In genomic region chr5:124908860-124909259, GRCm38 (mm10) we compare ENCODE assay signal across 7 mouse cellular contexts. TPM values are rescaled to one million over a fixed set of nuclear protein-coding genes. Genes with fewer than 3 reads are reported as not detected.
DNase-seq lines count a peak whose midpoint lies in the region; ATAC-seq and TF ChIP-seq lines count a peak whose summit lies in the region.

No protein-coding gene starts in this region.

- H3K4me1 ChIP-seq in intestine, embryonic 16.5 days (ENCODE audit: control insufficient read depth, insufficient read depth, low read length), result no peaks in the 10 kb centered on the region
- H3K4me1 ChIP-seq in midbrain, embryonic 13.5 days (replicated peaks), result peaks cover 19% of the 10 kb centered on the region
- no peaks in the 10 kb centered on the region for H3K4me1 ChIP-seq in spleen, adult 2 months (ENCODE audit: control insufficient read depth, insufficient read depth, insufficient read length)

- H3K36me3 ChIP-seq in intestine, embryonic 16.5 days (ENCODE audit: control insufficient read depth, insufficient read depth, low read length), result no peaks in the 10 kb centered on the region
- no peaks in the 10 kb centered on the region for H3K36me3 ChIP-seq in midbrain, embryonic 13.5 days
- no peaks in the 10 kb centered on the region for H3K36me3 ChIP-seq in spleen, adult 2 months (ENCODE audit: control insufficient read depth, insufficient read depth, low read length)

- 22% methylated on average over 5 of the region's 5 CpGs for WGBS in intestine, embryonic 16.5 days
- 18% methylated on average over 5 of the region's 5 CpGs for WGBS in midbrain, embryonic 13.5 days
- WGBS in spleen, adult 2 months, result 28% methylated on average over 5 of the region's 5 CpGs

- no peak overlapping the region for H3K27ac ChIP-seq in intestine, embryonic 16.5 days (ENCODE audit: low read length)
- no peak overlapping the region for H3K27ac ChIP-seq in midbrain, embryonic 13.5 days
- no peak overlapping the region for H3K27ac ChIP-seq in spleen, adult 2 months (ENCODE audit: insufficient read depth, low read length)

- no peaks in the 10 kb centered on the region for H3K27me3 ChIP-seq in intestine, embryonic 16.5 days (replicated peaks; ENCODE audit: control insufficient read depth, insufficient read depth, low read length)
- H3K27me3 ChIP-seq in midbrain, embryonic 13.5 days, result no peaks in the 10 kb centered on the region
- no peaks in the 10 kb centered on the region for H3K27me3 ChIP-seq in spleen, adult 2 months (ENCODE audit: control insufficient read depth, insufficient read depth, low read length)

- DNase-seq in adrenal gland, adult 2 months, result peak; percentile 89
- peak; percentile 92 for DNase-seq in embryo, embryonic 10 days (ENCODE audit: low spot score)
- DNase-seq in gastrocnemius, postnatal 25 days, result peak; percentile 66
- DNase-seq in left cerebral cortex, postnatal 14 days (ENCODE audit: low spot score in 2 of 2), result peak; percentile 88 to 91
- peak in 1 of 2 experiments; percentile 63 for DNase-seq in spleen, adult 2 months (ENCODE audit: low read depth in 1 of 2, low spot score in 2 of 2)

- H3K4me2 ChIP-seq in intestine, embryonic 16.5 days (ENCODE audit: low read depth, low read length), result no peak overlapping the region
- H3K4me2 ChIP-seq in midbrain, embryonic 13.5 days (replicated peaks), result no peak overlapping the region

- TF ChIP-seq CTCF in spleen, adult 2 months (IDR thresholded peaks at IDR 0.05; ENCODE audit: extremely low read depth, insufficient read depth, insufficient read length, insufficient replicate concordance), result peak; percentile 64; the same call in 1 of the 2 replicates

- no peak overlapping the region for H3K9ac ChIP-seq in intestine, embryonic 16.5 days (ENCODE audit: low read depth, low read length)
- no peak overlapping the region for H3K9ac ChIP-seq in midbrain, embryonic 13.5 days (replicated peaks)

- H3K9me3 ChIP-seq in intestine, embryonic 16.5 days (ENCODE audit: control insufficient read depth, low read length), result no peaks in the 10 kb centered on the region
- H3K9me3 ChIP-seq in midbrain, embryonic 13.5 days, result no peaks in the 10 kb centered on the region

- TF ChIP-seq POLR2A in spleen, adult 2 months (IDR thresholded peaks at IDR 0.05; ENCODE audit: low read depth, low read length), result no peak

- peak; percentile 62 for ATAC-seq in intestine, embryonic 16.5 days
- peak; percentile 80 for ATAC-seq in midbrain, embryonic 13.5 days

- intact Hi-C loops in left cerebral cortex, postnatal 14 days (cut with DNase I), result loop anchor here (2.0 to 5.0 kb wide), 2 partner anchors 103 to 362 kb away; no protein-coding TSS in a partner anchor

- no peak overlapping the region for H3K4me3 ChIP-seq in intestine, embryonic 16.5 days (ENCODE audit: low read length)
- no peak overlapping the region for H3K4me3 ChIP-seq in midbrain, embryonic 13.5 days (replicated peaks)
- no peak overlapping the region for H3K4me3 ChIP-seq in spleen, adult 2 months (ENCODE audit: extremely low read depth, insufficient read depth, insufficient read length)

RNA-seq across cellular contexts. Expression of gene Zfp664, which starts 46.4 kb away (rescaled TPM):
- total RNA-seq in adrenal gland, adult 2 months (2021), result 10 to 100 TPM; 44.8 to 49.1 TPM
- polyA plus RNA-seq in adrenal gland, adult 2 months (2012; rRNA removed), result 23.7 and 26.2 TPM in 2 replicates
- 10 to 100 TPM; 18.2 to 19.0 TPM for total RNA-seq in gastrocnemius, postnatal 25 days (2021)
- polyA plus RNA-seq in intestine, embryonic 16.5 days (2015; fragmentation: Nextera tagmentation; extraction: Ambion mirVana), result 48.1 and 54.0 TPM in 2 replicates
- 10 to 100 TPM; 55.7 to 60.3 TPM for total RNA-seq in left cerebral cortex, postnatal 14 days (2021)
- polyA plus RNA-seq in midbrain, embryonic 13.5 days (2015; fragmentation: Nextera tagmentation; extraction: Ambion mirVana), result 163 and 174 TPM in 2 replicates
- 7.9 and 10.1 TPM in 2 replicates for polyA plus RNA-seq in spleen, adult 2 months (2012; rRNA removed)

RNA-seq across cellular contexts. Expression of gene Ccdc92, which starts 46.6 kb away (rescaled TPM):
- 10 to 100 TPM in 1 of 2 experiments, 1 to 10 TPM in 1; 6.3 to 10.9 TPM for total RNA-seq in adrenal gland, adult 2 months (2021)
- 7.3 and 7.4 TPM in 2 replicates for polyA plus RNA-seq in adrenal gland, adult 2 months (2012; rRNA removed)
- under 1 TPM; 0.26 to 0.40 TPM for total RNA-seq in gastrocnemius, postnatal 25 days (2021)
- polyA plus RNA-seq in intestine, embryonic 16.5 days (2015; fragmentation: Nextera tagmentation; extraction: Ambion mirVana), result 4.1 and 4.3 TPM in 2 replicates
- 10 to 100 TPM; 52.1 to 53.0 TPM for total RNA-seq in left cerebral cortex, postnatal 14 days (2021)
- 24.8 and 28.0 TPM in 2 replicates for polyA plus RNA-seq in midbrain, embryonic 13.5 days (2015; fragmentation: Nextera tagmentation; extraction: Ambion mirVana)
- polyA plus RNA-seq in spleen, adult 2 months (2012; rRNA removed), result 4.9 and 6.0 TPM in 2 replicates
